Mouse (Mus musculus): ENCODE data around the gene Arl8b.

GRCm38 (mm10) chr6:108870421-108870820, 87.5 kb downstream of the Arl8b start:
- TF ChIP-seq CTCF (IDR thresholded peaks at IDR 0.05; ENCODE audit: extremely low read depth, insufficient read depth, insufficient read length, insufficient replicate concordance) (no peak), POLR2A (IDR thresholded peaks at IDR 0.05; ENCODE audit: low read depth, low read length) (no peak)
